Mouse (Mus musculus): ENCODE results near the gene Avpi1. TPM values are rescaled to one million over a fixed set of nuclear protein-coding genes. Genes with fewer than 3 reads are reported as not detected.
"Not testable (repeated sequence)": the region's sequence is repeated elsewhere in the genome, so short reads cannot be mapped to it uniquely, and the experiment has no call there.

Gene Avpi1
- polyA plus RNA-seq, 1 experiment from 2014 or later: 9.0 TPM

DNA sequence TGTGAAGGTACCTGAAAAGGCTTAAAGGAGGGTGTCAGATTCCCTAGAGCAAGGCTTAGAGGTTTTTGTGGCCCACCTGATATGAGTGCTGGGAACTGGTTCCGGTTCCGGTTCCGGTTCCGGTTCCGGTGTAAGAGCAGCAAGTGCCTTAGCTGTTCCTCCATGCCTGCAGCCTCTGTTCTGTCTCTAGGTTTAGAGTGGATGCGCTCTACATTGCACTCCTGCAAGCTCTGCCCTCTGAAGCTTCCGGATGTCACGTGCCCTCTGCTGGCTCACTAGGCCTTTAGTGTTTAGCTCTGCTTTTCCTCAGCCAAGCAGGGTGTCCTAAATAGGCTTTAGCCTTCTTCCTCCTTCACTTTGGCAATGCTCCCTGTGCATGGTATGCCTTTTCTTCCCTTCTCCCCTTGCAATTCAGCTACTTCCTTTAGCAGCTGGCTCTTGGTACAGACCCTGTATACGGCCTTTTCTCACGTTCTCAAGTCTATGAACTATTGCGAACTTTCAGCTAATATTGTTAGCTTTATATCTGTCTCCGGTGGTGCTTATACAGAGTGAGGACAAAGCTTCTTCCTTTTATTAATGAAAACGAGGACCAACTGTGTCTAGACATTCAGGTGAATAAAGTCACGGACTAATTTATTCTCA is 39.6 kb downstream of the Avpi1 start:
- ATAC-seq (ENCODE audit: low FRiP score, low read depth): no peak
- H3K36me3 ChIP-seq: peaks cover 5% of the 10 kb centered on the region; the same call in 1 of the 2 replicates
- peaks cover 31% of the 10 kb centered on the region for H3K4me1 ChIP-seq
- no peaks in the 10 kb centered on the region for H3K9me3 ChIP-seq
- H3K27ac ChIP-seq: 0 out of 2 replicates have a peak overlapping the region, but pooled peaks have one; percentile 26
- H3K4me2 ChIP-seq (replicated peaks): peak overlapping the region; percentile 79
- no peaks in the 10 kb centered on the region for H3K27me3 ChIP-seq (replicated peaks)
- H3K4me3 ChIP-seq: peak overlapping the region; percentile 96; the same call in 1 of the 2 replicates
- 31% methylated on average over 14 of the region's 14 CpGs for WGBS
- H3K9ac ChIP-seq: no peak overlapping the region

DNA sequence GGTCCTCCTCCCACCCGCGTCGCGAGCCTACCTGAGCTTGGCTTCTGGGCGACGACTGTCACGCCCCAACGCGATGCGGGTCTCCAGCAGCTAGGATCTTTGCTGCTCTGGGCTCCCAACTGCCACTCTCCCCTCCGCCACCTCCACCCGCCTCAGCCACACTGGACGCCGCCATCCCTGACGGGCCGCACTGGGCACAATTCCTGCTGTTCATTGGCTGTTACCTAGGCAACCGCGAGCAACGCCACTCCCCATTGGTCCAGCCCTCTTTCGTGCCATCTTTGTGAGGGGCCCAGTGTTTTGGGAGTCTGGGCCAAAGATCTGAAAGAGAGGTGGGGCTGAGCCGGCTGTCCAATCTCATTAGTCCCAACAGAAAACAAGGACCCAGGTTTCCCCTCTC is 42.7 kb downstream of the Avpi1 start, which contains the start of gene Morn4:
TSS of gene Morn4 (minus strand) at position 192 of the 400 bp plus-strand sequence.
- H3K4me1 ChIP-seq: peaks cover 21% of the 10 kb centered on the region
- H3K9me3 ChIP-seq: no peaks in the 10 kb centered on the region
- under 1% methylated on average over 21 of the region's 21 CpGs for WGBS
- H3K9ac ChIP-seq: peak within 1 kb of the TSS; percentile 77
- ATAC-seq (ENCODE audit: low FRiP score, low read depth): peak; percentile 79
- peak within 1 kb of the TSS; percentile 93 for H3K4me2 ChIP-seq (replicated peaks)
- H3K36me3 ChIP-seq: no peaks in the 10 kb centered on the region
- no peaks in the 10 kb centered on the region for H3K27me3 ChIP-seq (replicated peaks)
- peak within 1 kb of the TSS; percentile 80 for H3K4me3 ChIP-seq
- H3K27ac ChIP-seq: no peak within 1 kb of the TSS

DNA sequence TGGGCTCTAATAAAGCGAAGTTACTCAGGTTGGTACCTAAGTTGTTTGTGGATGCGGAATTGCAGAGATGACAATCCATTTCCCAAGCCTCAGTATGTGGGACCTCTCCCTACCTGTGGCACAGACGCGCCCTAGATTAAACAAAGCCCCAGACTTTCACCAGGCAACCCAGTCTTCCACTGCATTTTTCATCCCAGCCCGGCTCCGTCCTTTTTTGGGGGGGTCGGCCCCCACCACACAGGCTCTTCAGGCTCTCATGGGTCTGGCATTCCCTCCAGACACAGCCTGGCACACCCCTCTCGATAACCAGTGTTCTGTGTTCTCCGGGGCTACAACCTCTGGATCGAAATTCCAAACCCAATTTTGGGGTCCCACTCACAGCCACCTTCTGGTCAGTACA is 43.2 kb downstream of the Avpi1 start:
- Histone ChIP-seq H3K4me1 (peaks cover 17% of the 10 kb centered on the region), H3K36me3 (no peaks in the 10 kb centered on the region), H3K4me3 (peak overlapping the region; percentile 80), H3K4me2 (replicated peaks) (peak overlapping the region; percentile 93), H3K27me3 (replicated peaks) (no peaks in the 10 kb centered on the region), H3K27ac (no peak overlapping the region), H3K9ac (peak overlapping the region; percentile 77), H3K9me3 (no peaks in the 10 kb centered on the region)
- WGBS: 7% methylated on average over 10 of the region's 10 CpGs
- no peak for ATAC-seq (ENCODE audit: low FRiP score, low read depth)

DNA sequence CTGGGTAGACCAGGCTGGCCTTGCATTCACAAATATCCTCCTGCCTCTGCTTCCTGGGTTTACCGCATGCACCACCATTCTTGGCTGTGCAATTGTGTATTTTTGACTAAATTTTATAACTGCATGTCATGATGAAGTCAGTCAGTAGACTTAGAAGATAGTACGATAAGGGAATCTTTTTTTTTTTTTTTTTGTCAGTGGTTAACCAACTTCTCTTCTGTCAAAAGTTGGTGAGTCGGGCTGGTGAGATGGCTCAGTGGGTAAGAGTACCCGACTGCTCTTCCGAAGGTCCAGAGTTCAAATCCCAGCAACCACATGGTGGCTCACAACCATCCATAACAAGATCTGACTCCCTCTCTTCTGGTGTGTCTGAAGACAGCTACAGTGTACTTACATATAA is 47.2 kb downstream of the Avpi1 start:
- H3K9me3 ChIP-seq; H3K27ac ChIP-seq; H3K9ac ChIP-seq; H3K36me3 ChIP-seq; H3K4me3 ChIP-seq; ATAC-seq (ENCODE audit: low FRiP score, low read depth); H3K27me3 ChIP-seq (replicated peaks); H3K4me1 ChIP-seq; H3K4me2 ChIP-seq (replicated peaks): not testable (repeated sequence)
- 96% methylated on average over 5 of the region's 5 CpGs for WGBS

DNA sequence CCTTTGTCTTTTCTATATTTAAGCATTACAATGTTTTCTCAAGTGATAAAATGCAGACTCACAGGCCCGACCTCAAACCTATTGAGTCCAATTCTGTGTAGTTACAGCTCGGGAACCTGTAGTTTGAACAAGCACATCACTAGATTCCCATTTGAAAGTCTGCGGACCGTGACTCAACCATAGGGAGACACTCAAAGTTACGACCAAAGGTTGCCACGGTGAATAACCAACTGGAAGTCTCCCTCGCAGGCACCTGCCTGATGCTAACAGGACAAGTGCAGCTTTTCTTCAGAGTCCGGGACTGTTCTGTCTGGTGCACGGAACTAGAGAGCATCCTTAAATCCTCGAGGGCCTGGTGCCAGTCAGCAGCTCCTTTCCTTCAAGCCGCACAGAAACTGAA is 48.4 kb downstream of the Avpi1 start:
- Histone ChIP-seq H3K4me1 (peaks cover 2% of the 10 kb centered on the region), H3K9ac (no peak overlapping the region), H3K27ac (no peak overlapping the region), H3K9me3 (no peaks in the 10 kb centered on the region), H3K4me2 (replicated peaks) (no peak overlapping the region), H3K36me3 (peaks cover 16% of the 10 kb centered on the region), H3K27me3 (replicated peaks) (no peaks in the 10 kb centered on the region), H3K4me3 (no peak overlapping the region)
- 76% methylated on average over 11 of the region's 11 CpGs for WGBS
- ATAC-seq (ENCODE audit: low FRiP score, low read depth): no peak

DNA sequence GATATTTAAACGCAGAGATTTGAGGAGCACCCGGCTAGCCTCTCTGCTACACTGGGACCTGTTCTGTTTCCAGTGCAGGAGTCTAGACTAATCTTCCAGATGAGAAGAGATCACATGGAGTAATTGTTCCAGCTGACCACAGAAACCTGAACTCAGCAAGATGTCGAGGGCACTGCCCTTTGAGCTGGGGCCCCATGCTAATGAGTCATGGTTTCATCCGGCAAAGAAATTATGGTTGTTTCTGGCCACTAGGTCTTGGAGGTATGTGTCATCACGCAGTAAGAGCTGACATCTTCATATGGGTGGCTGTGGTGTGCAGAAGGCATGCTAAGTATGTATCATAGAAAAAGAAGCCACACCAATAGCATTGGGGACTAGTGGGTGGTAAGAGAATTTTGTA is 48.9 kb downstream of the Avpi1 start:
- WGBS: 80% methylated on average over 5 of the region's 5 CpGs
- H3K36me3 ChIP-seq: peaks cover 21% of the 10 kb centered on the region
- H3K9me3 ChIP-seq: no peaks in the 10 kb centered on the region
- no peak overlapping the region for H3K9ac ChIP-seq
- no peak overlapping the region for H3K4me2 ChIP-seq (replicated peaks)
- no peak overlapping the region for H3K4me3 ChIP-seq
- H3K27ac ChIP-seq: no peak overlapping the region
- no peaks in the 10 kb centered on the region for H3K27me3 ChIP-seq (replicated peaks)
- ATAC-seq (ENCODE audit: low FRiP score, low read depth): no peak
- no peaks in the 10 kb centered on the region for H3K4me1 ChIP-seq

DNA sequence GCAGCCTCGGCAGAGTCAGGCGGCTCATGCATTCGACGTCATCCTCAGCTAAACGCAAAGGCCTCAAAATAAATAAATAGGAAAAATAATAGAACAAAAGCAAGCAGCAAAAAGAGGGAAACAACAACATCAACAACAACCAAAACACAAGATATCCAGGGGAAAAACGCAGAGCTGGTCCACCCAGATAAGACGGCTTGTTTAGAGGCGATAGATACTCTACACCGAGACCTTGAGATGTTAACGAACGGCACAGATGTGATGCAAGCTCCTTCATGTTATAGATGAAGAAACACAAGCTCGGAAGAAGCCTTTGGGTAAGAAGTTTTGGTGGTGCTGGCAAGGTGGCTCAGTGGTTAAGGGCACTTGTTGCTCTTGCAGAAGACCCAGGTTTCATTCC is 49.9 kb downstream of the Avpi1 start:
- ATAC-seq (ENCODE audit: low FRiP score, low read depth): no peak
- H3K4me3 ChIP-seq: no peak overlapping the region
- no peaks in the 10 kb centered on the region for H3K9me3 ChIP-seq
- H3K4me2 ChIP-seq (replicated peaks): no peak overlapping the region
- WGBS: 99% methylated on average over 12 of the region's 12 CpGs
- no peak overlapping the region for H3K27ac ChIP-seq
- no peaks in the 10 kb centered on the region for H3K27me3 ChIP-seq (replicated peaks)
- no peak overlapping the region for H3K9ac ChIP-seq
- peaks cover 29% of the 10 kb centered on the region for H3K36me3 ChIP-seq
- no peaks in the 10 kb centered on the region for H3K4me1 ChIP-seq

DNA sequence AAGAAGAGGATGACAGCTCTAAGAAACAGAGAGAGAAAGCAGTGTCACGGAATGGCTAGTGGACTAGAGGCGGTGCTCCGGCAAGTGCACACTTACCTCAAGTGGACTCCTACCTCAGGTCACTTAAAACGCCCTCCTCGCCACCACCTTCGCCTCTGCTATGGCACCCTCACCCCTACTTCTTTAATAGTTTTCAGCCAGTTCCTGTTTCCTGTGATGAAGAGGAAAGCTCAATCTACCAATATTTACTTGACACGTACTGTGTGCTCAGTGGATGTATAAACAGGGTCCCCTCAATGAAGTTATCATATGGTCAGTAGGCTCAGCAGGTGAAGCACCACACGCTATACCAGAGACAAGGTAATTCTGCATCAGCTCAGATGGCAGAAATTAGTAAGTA is 50.3 kb downstream of the Avpi1 start:
- WGBS: 97% methylated on average over 8 of the region's 8 CpGs
- Histone ChIP-seq H3K4me1 (no peaks in the 10 kb centered on the region), H3K27ac (no peak overlapping the region), H3K4me2 (replicated peaks) (no peak overlapping the region), H3K9me3 (no peaks in the 10 kb centered on the region), H3K4me3 (no peak overlapping the region), H3K27me3 (replicated peaks) (no peaks in the 10 kb centered on the region), H3K9ac (no peak overlapping the region), H3K36me3 (peaks cover 29% of the 10 kb centered on the region)
- no peak for ATAC-seq (ENCODE audit: low FRiP score, low read depth)

DNA sequence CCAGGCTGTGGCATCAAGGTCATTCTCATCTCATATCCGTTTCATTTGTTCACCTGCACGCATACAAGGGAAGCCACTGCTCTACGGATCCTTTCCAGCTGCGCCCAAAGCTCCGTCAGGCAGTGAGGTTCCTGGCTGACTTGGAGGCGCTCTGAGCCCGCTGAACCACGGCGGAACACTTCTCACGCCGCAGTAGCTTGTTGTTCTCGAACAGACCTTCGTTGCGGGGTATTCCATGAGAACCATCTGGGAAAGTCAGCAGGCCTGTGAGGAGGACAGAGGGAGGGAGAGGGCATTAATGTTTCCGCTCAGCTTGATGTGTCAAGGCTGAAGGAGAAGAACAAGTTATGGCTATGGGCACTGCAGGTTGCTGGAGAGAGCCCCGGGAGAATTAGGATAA is 52.9 kb downstream of the Avpi1 start:
- no peak overlapping the region for H3K4me3 ChIP-seq
- ATAC-seq (ENCODE audit: low FRiP score, low read depth): no peak
- H3K4me1 ChIP-seq: no peaks in the 10 kb centered on the region
- WGBS: 88% methylated on average over 16 of the region's 16 CpGs
- no peaks in the 10 kb centered on the region for H3K27me3 ChIP-seq (replicated peaks)
- H3K27ac ChIP-seq: no peak overlapping the region
- H3K4me2 ChIP-seq (replicated peaks): no peak overlapping the region
- H3K9ac ChIP-seq: no peak overlapping the region
- H3K36me3 ChIP-seq: peaks cover 29% of the 10 kb centered on the region
- H3K9me3 ChIP-seq: no peaks in the 10 kb centered on the region

DNA sequence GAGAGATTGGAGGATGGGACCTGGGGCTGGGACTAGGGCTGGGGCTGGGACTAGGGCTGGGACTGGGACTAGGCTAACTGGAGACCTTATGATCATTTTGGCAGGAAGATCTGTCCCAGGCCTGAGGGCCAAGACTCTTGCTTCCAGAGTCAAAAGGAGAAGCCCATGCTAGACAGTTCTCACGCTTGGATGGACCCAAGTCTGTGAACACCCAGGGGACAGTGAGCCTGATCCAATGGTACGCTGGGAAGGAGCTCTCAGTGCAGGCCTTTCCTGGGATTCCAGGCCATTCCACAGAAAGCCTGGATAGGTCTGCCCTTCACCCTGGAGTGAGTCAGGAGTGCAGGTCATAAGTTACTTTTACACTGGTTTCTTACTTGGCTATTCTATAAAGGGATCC is 53.8 kb downstream of the Avpi1 start:
- H3K27ac ChIP-seq: no peak overlapping the region
- H3K9me3 ChIP-seq: no peaks in the 10 kb centered on the region
- no peak for ATAC-seq (ENCODE audit: low FRiP score, low read depth)
- H3K4me2 ChIP-seq (replicated peaks): no peak overlapping the region
- H3K4me1 ChIP-seq: no peaks in the 10 kb centered on the region
- H3K9ac ChIP-seq: no peak overlapping the region
- peaks cover 29% of the 10 kb centered on the region for H3K36me3 ChIP-seq
- no peaks in the 10 kb centered on the region for H3K27me3 ChIP-seq (replicated peaks)
- no peak overlapping the region for H3K4me3 ChIP-seq
- WGBS: 84% methylated on average over 2 of the region's 2 CpGs

Other genes with a start within 250 kb of the Avpi1 start
- gene Rrp12, start 232.9 kb downstream of the Avpi1 start, polyA plus RNA-seq (2016; fragmentation: Nextera tagmentation; extraction: Ambion mirVana): 19.6 and 20.4 TPM in 2 replicates
- 577 and 583 TPM in 2 replicates for gene Pgam1, start 217.1 kb downstream of the Avpi1 start, polyA plus RNA-seq (2016; fragmentation: Nextera tagmentation; extraction: Ambion mirVana)
- gene Exosc1, start 195.6 kb downstream of the Avpi1 start, polyA plus RNA-seq (2016; fragmentation: Nextera tagmentation; extraction: Ambion mirVana): 67.0 and 68.3 TPM in 2 replicates
- gene Zdhhc16, start 195.6 kb downstream of the Avpi1 start, polyA plus RNA-seq (2016; fragmentation: Nextera tagmentation; extraction: Ambion mirVana): 79.2 and 82.1 TPM in 2 replicates
- 34.7 and 38.4 TPM in 2 replicates for gene Mms19, start 147.9 kb downstream of the Avpi1 start, polyA plus RNA-seq (2016; fragmentation: Nextera tagmentation; extraction: Ambion mirVana)
- 16.9 and 17.6 TPM in 2 replicates for gene Ubtd1, start 147.3 kb downstream of the Avpi1 start, polyA plus RNA-seq (2016; fragmentation: Nextera tagmentation; extraction: Ambion mirVana)
- gene Ankrd2, start 93.1 kb downstream of the Avpi1 start, polyA plus RNA-seq (2016; fragmentation: Nextera tagmentation; extraction: Ambion mirVana): 0.18 TPM in 1 of 2 replicates, not detected in the other
- 0.98 and 1.0 TPM in 2 replicates for gene Hoga1, start 83.4 kb downstream of the Avpi1 start, polyA plus RNA-seq (2016; fragmentation: Nextera tagmentation; extraction: Ambion mirVana)
- gene 4933411K16Rik, start 76.8 kb downstream of the Avpi1 start, polyA plus RNA-seq (2016; fragmentation: Nextera tagmentation; extraction: Ambion mirVana): not detected in 2 replicates
- 93.6 and 98.9 TPM in 2 replicates for gene Morn4, start 42.7 kb downstream of the Avpi1 start, polyA plus RNA-seq (2016; fragmentation: Nextera tagmentation; extraction: Ambion mirVana)
- gene Pi4k2a, start 38.6 kb downstream of the Avpi1 start, polyA plus RNA-seq (2016; fragmentation: Nextera tagmentation; extraction: Ambion mirVana): 38.3 and 40.1 TPM in 2 replicates
- gene Marveld1, start 18.3 kb upstream of the Avpi1 start, polyA plus RNA-seq (2016; fragmentation: Nextera tagmentation; extraction: Ambion mirVana): 8.9 and 12.1 TPM in 2 replicates
- gene Zfyve27, start 34.9 kb upstream of the Avpi1 start, polyA plus RNA-seq (2016; fragmentation: Nextera tagmentation; extraction: Ambion mirVana): 55.2 and 59.1 TPM in 2 replicates
- gene Sfrp5, start 73.2 kb upstream of the Avpi1 start, polyA plus RNA-seq (2016; fragmentation: Nextera tagmentation; extraction: Ambion mirVana): 8.1 and 12.8 TPM in 2 replicates
- gene Golga7b, start 118.5 kb upstream of the Avpi1 start, polyA plus RNA-seq (2016; fragmentation: Nextera tagmentation; extraction: Ambion mirVana): 19.8 and 22.9 TPM in 2 replicates